Mouse (Mus musculus): Measurements from ENCODE around the gene Etv2. TPM values are rescaled to one million over a fixed set of nuclear protein-coding genes. Genes with fewer than 3 reads are reported as not detected.
A peak's percentile ranks its signal among the peaks of the same experiment; 100 is the strongest.

Etv2 gene
- not detected in 2 replicates for polyA plus RNA-seq (2014; fragmentation: Nextera tagmentation; extraction: Ambion mirVana)

DNA sequence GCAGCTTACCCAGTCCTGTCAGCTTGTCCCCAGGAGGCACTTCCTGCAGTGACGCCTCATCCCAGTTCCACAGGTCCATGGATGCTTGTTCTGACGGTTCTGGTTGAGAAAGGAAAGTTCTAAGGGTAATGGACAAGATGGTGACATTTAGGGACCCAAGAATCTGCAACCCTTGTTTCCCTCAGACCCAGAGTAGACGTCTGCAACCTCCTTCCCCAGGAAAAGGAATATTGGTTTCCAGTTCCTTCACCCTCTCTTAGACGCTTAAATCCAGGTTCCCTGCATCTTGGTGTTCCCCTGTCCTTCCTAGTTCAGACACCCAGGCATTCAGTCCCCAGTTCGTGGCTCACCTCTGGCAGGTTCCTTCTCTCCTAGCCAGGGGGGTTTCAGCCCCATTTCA lies at the start of gene Etv2:
Etv2 (minus strand) TSS at position 101 of the 400 bp plus-strand sequence.
- DNase-seq (ENCODE audit: low spot score), result no peak
- WGBS, result 4% methylated on average over 5 of the region's 5 CpGs
- Histone ChIP-seq H3K27ac (ENCODE audit: low read depth, low read length) (no peak within 1 kb of the TSS), H3K4me3 (ENCODE audit: low read depth, low read length) (no peak within 1 kb of the TSS), H3K4me2 (ENCODE audit: low read length) (0 out of 2 replicates have a peak within 1 kb of the TSS, but pooled peaks have one; percentile 20), H3K4me1 (ENCODE audit: control insufficient read depth, insufficient read depth, low read length) (no peaks in the 10 kb centered on the region), H3K9me3 (replicated peaks; ENCODE audit: control insufficient read depth, low read length) (no peaks in the 10 kb centered on the region), H3K27me3 (replicated peaks; ENCODE audit: control insufficient read depth, insufficient read depth, low read length) (peaks cover 57% of the 10 kb centered on the region), H3K36me3 (ENCODE audit: control insufficient read depth, insufficient read depth, low read length) (peaks cover 9% of the 10 kb centered on the region), H3K9ac (ENCODE audit: low read length) (no peak within 1 kb of the TSS)
- no peak for ATAC-seq

DNA sequence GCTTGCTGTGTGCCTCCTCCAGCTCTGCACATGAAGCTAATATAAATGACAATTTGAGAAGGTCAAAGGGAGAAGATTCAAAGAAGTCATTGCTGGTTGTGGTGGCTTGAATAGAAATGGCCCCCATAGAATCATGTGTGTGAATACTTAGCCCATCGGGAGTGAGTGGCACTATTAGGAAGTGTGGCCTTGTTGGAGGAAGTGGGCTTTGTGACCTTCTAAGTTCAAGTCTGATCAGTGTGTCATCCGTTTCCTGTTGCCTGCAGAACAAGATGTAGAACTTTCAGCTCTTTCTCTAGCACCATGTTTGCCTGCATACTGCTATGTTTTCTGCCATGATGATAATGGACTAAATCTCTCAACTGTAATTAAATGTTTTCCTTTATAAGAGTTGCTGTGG lies 47.8 kb upstream of the Etv2 start:
- DNase-seq (ENCODE audit: low spot score), result no peak
- Histone ChIP-seq H3K4me1 (ENCODE audit: control insufficient read depth, insufficient read depth, low read length) (no peaks in the 10 kb centered on the region), H3K9me3 (replicated peaks; ENCODE audit: control insufficient read depth, low read length) (no peaks in the 10 kb centered on the region), H3K4me3 (ENCODE audit: low read depth, low read length) (no peak overlapping the region), H3K27me3 (replicated peaks; ENCODE audit: control insufficient read depth, insufficient read depth, low read length) (no peaks in the 10 kb centered on the region; the same call in 1 of the 2 replicates), H3K9ac (ENCODE audit: low read length) (no peak overlapping the region), H3K27ac (ENCODE audit: low read depth, low read length) (no peak overlapping the region), H3K36me3 (ENCODE audit: control insufficient read depth, insufficient read depth, low read length) (no peaks in the 10 kb centered on the region), H3K4me2 (ENCODE audit: low read length) (no peak overlapping the region)
- ATAC-seq, result no peak
- 83% methylated on average over 2 of the region's 2 CpGs for WGBS

DNA sequence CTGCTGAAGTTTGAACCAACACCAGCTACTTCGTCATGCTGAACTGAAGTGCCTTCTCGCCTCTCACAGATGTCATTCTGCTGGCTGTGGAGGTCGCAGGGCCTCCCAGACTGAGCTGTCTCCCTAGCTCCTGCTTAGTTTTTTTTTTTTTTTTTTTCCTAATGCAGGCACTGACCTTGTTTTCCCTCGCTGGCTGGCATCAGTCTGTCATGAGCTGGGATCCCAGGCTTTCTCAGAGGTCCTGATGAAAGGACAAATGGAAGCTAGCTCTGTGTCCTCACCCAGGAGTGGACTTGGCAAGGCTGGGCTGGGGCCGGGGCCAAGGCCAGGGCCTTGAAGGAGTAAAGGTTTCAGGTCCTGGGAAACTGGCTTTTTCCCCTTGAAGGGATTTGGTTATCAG lies 46.2 kb upstream of the Etv2 start:
- WGBS, result 72% methylated on average over 5 of the region's 5 CpGs
- Histone ChIP-seq H3K4me3 (ENCODE audit: low read depth, low read length) (no peak overlapping the region), H3K4me2 (ENCODE audit: low read length) (no peak overlapping the region), H3K9ac (ENCODE audit: low read length) (no peak overlapping the region), H3K4me1 (ENCODE audit: control insufficient read depth, insufficient read depth, low read length) (no peaks in the 10 kb centered on the region), H3K9me3 (replicated peaks; ENCODE audit: control insufficient read depth, low read length) (no peaks in the 10 kb centered on the region), H3K27me3 (replicated peaks; ENCODE audit: control insufficient read depth, insufficient read depth, low read length) (no peaks in the 10 kb centered on the region), H3K36me3 (ENCODE audit: control insufficient read depth, insufficient read depth, low read length) (no peaks in the 10 kb centered on the region), H3K27ac (ENCODE audit: low read depth, low read length) (no peak overlapping the region)
- no peak for DNase-seq (ENCODE audit: low spot score)
- ATAC-seq, result no peak

DNA sequence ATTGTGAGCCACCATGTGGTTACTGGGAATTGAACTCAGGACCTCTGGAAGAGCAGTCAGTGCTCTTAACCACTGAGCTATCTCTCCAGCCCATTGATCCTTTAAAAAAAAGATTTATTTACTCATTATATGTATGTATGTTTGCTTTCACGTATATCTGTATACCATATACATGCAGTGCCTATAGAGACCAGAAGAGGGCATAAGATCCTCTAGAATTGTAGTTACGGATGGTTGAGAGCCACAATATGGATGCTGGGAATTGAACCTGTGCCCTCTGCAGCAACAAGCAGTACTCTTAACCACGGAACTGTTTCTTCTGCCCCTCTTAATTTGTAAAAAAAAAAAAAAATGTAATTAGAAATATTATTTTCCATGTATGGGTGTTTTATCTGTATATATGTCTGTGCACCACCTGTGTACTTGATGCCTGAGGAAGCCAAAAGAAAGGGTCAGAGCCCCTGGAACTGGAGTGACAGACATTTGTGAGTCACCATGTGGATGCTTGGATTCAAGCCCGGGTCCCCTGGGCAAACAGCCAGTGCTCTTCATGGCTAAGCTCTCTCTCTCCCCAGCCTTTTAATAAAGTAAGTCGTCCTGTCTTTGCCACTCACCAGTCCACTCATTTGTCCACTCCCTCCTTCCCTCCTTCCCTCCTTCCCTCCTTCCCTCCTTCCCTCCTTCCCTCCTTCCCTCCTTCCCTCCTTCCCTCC lies 42.8 kb upstream of the Etv2 start:
- Histone ChIP-seq H3K27ac (ENCODE audit: low read depth, low read length) (no peak overlapping the region), H3K4me1 (ENCODE audit: control insufficient read depth, insufficient read depth, low read length) (no peaks in the 10 kb centered on the region), H3K9ac (ENCODE audit: low read length) (no peak overlapping the region), H3K36me3 (ENCODE audit: control insufficient read depth, insufficient read depth, low read length) (no peaks in the 10 kb centered on the region), H3K4me2 (ENCODE audit: low read length) (no peak overlapping the region), H3K27me3 (replicated peaks; ENCODE audit: control insufficient read depth, insufficient read depth, low read length) (no peaks in the 10 kb centered on the region), H3K9me3 (replicated peaks; ENCODE audit: control insufficient read depth, low read length) (no peaks in the 10 kb centered on the region), H3K4me3 (ENCODE audit: low read depth, low read length) (no peak overlapping the region)
- no peak for ATAC-seq
- WGBS, result 56% methylated on average over 5 of the region's 5 CpGs
- peak; percentile 67 for DNase-seq (ENCODE audit: low spot score)

DNA sequence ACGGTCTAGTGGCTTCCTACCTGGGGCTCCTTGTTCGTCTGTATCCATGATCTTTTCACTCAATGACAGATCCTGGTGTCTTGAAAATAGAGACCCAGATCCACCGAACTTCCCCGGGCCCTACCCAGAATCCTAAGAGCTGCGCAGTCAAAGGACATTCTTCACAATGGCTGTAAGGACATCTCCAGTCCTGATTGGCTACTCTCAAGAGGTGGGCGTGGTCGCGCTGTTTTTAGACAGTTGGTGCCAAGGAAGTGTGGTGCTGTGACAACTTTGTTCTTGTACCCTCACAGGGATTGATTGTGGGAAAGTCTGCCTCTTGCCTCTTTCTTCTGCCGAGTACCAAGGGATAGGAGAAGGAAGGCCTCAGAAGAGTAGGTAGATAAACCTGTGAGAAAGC lies 35.8 kb upstream of the Etv2 start, which contains the start of gene Pmis2:
Pmis2 (minus strand) TSS at position 126 of the 400 bp plus-strand sequence.
- no peaks in the 10 kb centered on the region for H3K27me3 ChIP-seq (replicated peaks; ENCODE audit: control insufficient read depth, insufficient read depth, low read length)
- no peak within 1 kb of the TSS for H3K27ac ChIP-seq (ENCODE audit: low read depth, low read length)
- DNase-seq (ENCODE audit: low spot score) (no peak), ATAC-seq (no peak)
- H3K4me3 ChIP-seq (ENCODE audit: low read depth, low read length), result no peak within 1 kb of the TSS
- WGBS, result 77% methylated on average over 9 of the region's 9 CpGs
- H3K4me2 ChIP-seq (ENCODE audit: low read length), result no peak within 1 kb of the TSS
- H3K4me1 ChIP-seq (ENCODE audit: control insufficient read depth, insufficient read depth, low read length), result no peaks in the 10 kb centered on the region
- no peaks in the 10 kb centered on the region for H3K9me3 ChIP-seq (replicated peaks; ENCODE audit: control insufficient read depth, low read length)
- H3K36me3 ChIP-seq (ENCODE audit: control insufficient read depth, insufficient read depth, low read length), result no peaks in the 10 kb centered on the region
- no peak within 1 kb of the TSS for H3K9ac ChIP-seq (ENCODE audit: low read length)

DNA sequence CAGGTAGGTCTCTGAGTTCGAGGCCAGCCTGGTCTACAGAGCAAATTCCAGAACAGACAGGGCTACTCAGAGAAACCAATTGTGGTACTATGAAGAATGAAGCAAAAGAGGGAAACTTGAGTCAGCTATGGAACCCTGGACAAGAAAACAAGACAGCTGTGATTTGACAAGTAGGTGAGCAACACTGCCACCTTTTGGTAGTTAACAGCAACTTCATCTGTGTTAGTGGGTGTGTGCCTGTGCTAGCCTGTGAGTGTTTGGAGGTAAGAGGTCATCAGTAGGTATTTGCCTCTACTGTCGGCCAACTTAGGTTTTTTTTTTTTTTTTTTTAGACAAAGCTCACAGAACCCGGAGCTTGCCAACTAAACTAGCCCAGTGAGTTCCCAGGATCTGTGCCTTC lies 33.6 kb upstream of the Etv2 start:
- H3K36me3 ChIP-seq (ENCODE audit: control insufficient read depth, insufficient read depth, low read length), result no peaks in the 10 kb centered on the region
- no peaks in the 10 kb centered on the region for H3K27me3 ChIP-seq (replicated peaks; ENCODE audit: control insufficient read depth, insufficient read depth, low read length)
- no peak overlapping the region for H3K27ac ChIP-seq (ENCODE audit: low read depth, low read length)
- H3K9ac ChIP-seq (ENCODE audit: low read length), result no peak overlapping the region
- peak; percentile 31 for DNase-seq (ENCODE audit: low spot score)
- H3K4me1 ChIP-seq (ENCODE audit: control insufficient read depth, insufficient read depth, low read length), result peaks cover 2% of the 10 kb centered on the region; the same call in 1 of the 2 replicates
- WGBS, result 40% methylated on average over 3 of the region's 3 CpGs
- no peak for ATAC-seq
- no peaks in the 10 kb centered on the region for H3K9me3 ChIP-seq (replicated peaks; ENCODE audit: control insufficient read depth, low read length)
- H3K4me2 ChIP-seq (ENCODE audit: low read length), result no peak overlapping the region
- H3K4me3 ChIP-seq (ENCODE audit: low read depth, low read length), result no peak overlapping the region

DNA sequence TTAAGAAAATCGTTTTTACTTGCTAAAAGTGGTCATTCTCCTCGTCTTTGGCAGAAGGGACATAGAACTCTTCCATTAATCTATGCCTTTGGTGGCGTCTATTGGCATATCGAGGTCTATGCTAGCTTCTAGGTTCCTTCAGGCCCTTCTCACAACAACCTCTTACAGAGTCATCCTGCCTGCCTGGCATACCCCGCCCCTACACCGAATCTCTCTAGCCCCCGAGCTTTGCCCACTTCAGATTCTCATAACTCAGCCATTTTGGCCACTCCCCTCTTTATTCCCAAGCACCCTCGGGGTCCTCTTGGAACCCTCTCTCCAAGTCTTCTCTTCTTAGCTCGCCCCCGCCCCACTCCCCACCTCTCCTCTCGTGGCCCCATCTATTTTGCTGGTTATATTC lies 29.7 kb upstream of the Etv2 start:
- Histone ChIP-seq H3K4me1 (ENCODE audit: control insufficient read depth, insufficient read depth, low read length) (peaks cover 3% of the 10 kb centered on the region; the same call in 1 of the 2 replicates), H3K9ac (ENCODE audit: low read length) (peak overlapping the region; percentile 74), H3K36me3 (ENCODE audit: control insufficient read depth, insufficient read depth, low read length) (peaks cover 15% of the 10 kb centered on the region), H3K27ac (ENCODE audit: low read depth, low read length) (peak overlapping the region; percentile 63; the same call in 1 of the 2 replicates), H3K4me2 (ENCODE audit: low read length) (peak overlapping the region; percentile 79), H3K27me3 (replicated peaks; ENCODE audit: control insufficient read depth, insufficient read depth, low read length) (no peaks in the 10 kb centered on the region), H3K9me3 (replicated peaks; ENCODE audit: control insufficient read depth, low read length) (no peaks in the 10 kb centered on the region), H3K4me3 (ENCODE audit: low read depth, low read length) (peak overlapping the region; percentile 55)
- 6% methylated on average over 11 of the region's 11 CpGs for WGBS
- ATAC-seq (peak; percentile 71), DNase-seq (ENCODE audit: low spot score) (peak; percentile 30)

DNA sequence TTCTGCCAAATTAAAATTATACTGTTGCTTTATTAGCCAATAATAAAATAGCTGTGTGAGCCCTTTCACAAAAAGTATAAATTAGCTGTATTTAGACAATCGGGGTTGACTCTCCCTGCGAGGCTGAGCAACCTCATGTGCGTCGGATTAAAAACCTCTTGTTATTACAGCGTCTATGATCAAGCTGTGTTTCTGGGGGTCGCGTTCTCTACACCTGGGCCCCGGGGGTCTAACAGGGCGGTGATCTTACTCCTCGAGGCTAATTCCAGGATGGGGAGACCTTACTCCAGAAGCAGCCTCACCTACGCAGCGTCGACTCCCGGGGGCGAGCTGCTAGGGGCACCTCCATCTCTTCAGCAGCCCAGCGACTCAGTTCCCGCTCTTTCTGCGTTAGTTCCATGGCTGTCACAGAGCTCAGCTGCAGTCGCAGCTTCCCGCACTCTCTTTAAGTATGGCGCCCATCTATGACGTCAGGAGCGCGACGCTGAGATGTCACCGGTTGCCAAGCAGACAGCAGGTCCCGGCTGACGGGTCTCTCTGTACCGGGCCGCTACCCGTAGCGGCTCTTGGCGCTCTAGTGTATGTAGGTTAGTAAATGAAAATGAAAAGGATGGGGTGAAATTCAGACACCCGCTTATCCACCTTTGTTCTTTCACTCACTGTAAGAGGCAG lies 29.0 kb upstream of the Etv2 start, which contains the start of gene Haus5:
Haus5 (minus strand) TSS at position 466 of the 672 bp plus-strand sequence.
- Histone ChIP-seq H3K4me3 (ENCODE audit: low read depth, low read length) (peak within 1 kb of the TSS; percentile 55), H3K9me3 (replicated peaks; ENCODE audit: control insufficient read depth, low read length) (no peaks in the 10 kb centered on the region), H3K36me3 (ENCODE audit: control insufficient read depth, insufficient read depth, low read length) (peaks cover 21% of the 10 kb centered on the region), H3K4me2 (ENCODE audit: low read length) (peak within 1 kb of the TSS; percentile 79), H3K27me3 (replicated peaks; ENCODE audit: control insufficient read depth, insufficient read depth, low read length) (no peaks in the 10 kb centered on the region), H3K4me1 (ENCODE audit: control insufficient read depth, insufficient read depth, low read length) (peaks cover 3% of the 10 kb centered on the region; the same call in 1 of the 2 replicates), H3K27ac (ENCODE audit: low read depth, low read length) (peak within 1 kb of the TSS; percentile 63; the same call in 1 of the 2 replicates), H3K9ac (ENCODE audit: low read length) (peak within 1 kb of the TSS; percentile 74)
- DNase-seq (ENCODE audit: low spot score) (peak; percentile 97), ATAC-seq (peak; percentile 97)
- WGBS, result under 1% methylated on average over 34 of the region's 34 CpGs
